Mouse (Mus musculus) megakaryocyte progenitor cell, adult 5-6 weeks (primary cell): ENCODE measurements around the gene Gm21454. TPM values are rescaled to one million over a fixed set of nuclear protein-coding genes. Genes with fewer than 3 reads are reported as not detected.
"Not testable (repeated sequence)": the region's sequence is repeated elsewhere in the genome, so short reads cannot be mapped to it uniquely, and the experiment has no call there.

Experiments used
- ATAC-seq: replicated peaks from 2 replicates; pipeline ENCODE4 v1.8.0; 2016; ENCODE audit warnings: mild to moderate bottlenecking, moderate TSS enrichment, inconsistent platforms; ENCODE audit not compliant: poor library complexity
- total RNA-seq, 2 experiments: library from RNA; stranded (forward) in 1 of 2; stranded (reverse) in 1 of 2; fragments of 157-497, 149-512 nt in 1 of 2; fragments of 200-1000 nt in 1 of 2; gene quantifications; 2 replicates each; pipeline versions ENCODE4 v1.2.3 to v1.2.4; 2015 to 2017

Gene Gm21454
- total RNA-seq (2015) (not detected in 2 replicates), total RNA-seq (2017) (not detected in 2 replicates)

DNA sequence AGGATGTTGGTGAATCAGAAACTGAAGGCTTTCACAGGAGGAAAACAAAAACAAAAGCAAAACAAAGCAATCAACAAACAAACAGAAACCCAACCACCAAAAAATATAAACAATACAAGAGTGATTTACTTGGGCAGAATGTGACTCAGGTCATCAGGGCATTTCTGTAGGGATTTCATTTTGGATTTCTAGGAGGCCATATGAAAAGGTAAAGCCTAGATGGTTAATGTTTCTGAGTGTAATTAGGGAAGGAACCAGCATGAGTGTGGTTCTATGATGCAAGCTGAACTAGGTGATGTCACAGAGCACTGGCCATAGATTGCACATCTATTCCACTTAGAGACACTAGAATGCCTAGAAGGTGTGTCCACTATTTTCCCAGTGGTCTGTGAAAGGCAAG lies at the start of gene Gm21454, which contains the start of gene Gm21440:
Gene Gm21454 (plus strand): TSS at position 352 of the 400 bp plus-strand sequence.
Gene Gm21440 (plus strand): TSS at position 301 of the 400 bp plus-strand sequence.
- not testable (repeated sequence) for ATAC-seq

GRCm38 (mm10) chrY:13223828-13224227 lies 28.4 kb upstream of the Gm21454 start, which contains the start of gene Gm21828:
Gene Gm21828, minus strand, starts transcription at chrY:13223928.
- ATAC-seq, result not testable (repeated sequence)

DNA sequence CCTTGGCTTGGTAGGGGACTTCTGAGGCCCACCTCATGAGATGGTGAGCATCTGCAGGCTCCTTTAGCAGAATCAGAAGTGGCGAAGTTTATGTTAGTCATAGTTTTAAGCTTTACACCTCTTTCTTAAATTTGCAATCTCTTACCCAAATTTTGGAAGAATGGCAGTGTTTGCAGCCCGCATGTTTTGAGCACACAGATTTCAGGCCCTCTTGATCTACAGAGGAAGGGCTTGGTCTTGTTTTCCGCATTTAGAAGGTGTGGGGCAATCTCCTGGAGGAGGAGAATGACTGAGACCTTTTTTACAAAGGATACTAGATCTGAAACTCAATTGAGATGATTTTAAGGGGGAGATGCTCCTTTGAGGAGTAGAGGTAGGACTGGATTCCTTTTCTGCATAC lies 96.7 kb downstream of the Gm21454 start, which contains the start of gene Gm21725:
Gene Gm21725 (minus strand): TSS at position 101 of the 400 bp plus-strand sequence.
- ATAC-seq, result not testable (repeated sequence)

Other genes starting within 250 kb of the Gm21454 start
- not detected in 2 replicates for gene Gm20807, start 209.6 kb upstream of the Gm21454 start, total RNA-seq (2015)
- not detected in 2 replicates for gene Gm20807, start 209.6 kb upstream of the Gm21454 start, total RNA-seq (2017)
- not detected in 2 replicates for gene Gm21891, start 119.0 kb upstream of the Gm21454 start, total RNA-seq (2015)
- gene Gm21891, start 119.0 kb upstream of the Gm21454 start, total RNA-seq (2017), result not detected in 2 replicates
- not detected in 2 replicates for gene Gm21425, start 90.5 kb upstream of the Gm21454 start, total RNA-seq (2015)
- not detected in 2 replicates for gene Gm21425, start 90.5 kb upstream of the Gm21454 start, total RNA-seq (2017)
- gene Gm21828, start 28.5 kb upstream of the Gm21454 start, total RNA-seq (2015), result not detected in 2 replicates
- gene Gm21828, start 28.5 kb upstream of the Gm21454 start, total RNA-seq (2017), result not detected in 2 replicates
- gene Gm21440, start 51 bp upstream of the Gm21454 start, total RNA-seq (2015), result not detected in 2 replicates
- gene Gm21440, start 51 bp upstream of the Gm21454 start, total RNA-seq (2017), result not detected in 2 replicates
- not detected in 2 replicates for gene Gm21725, start 96.6 kb downstream of the Gm21454 start, total RNA-seq (2015)
- gene Gm21725, start 96.6 kb downstream of the Gm21454 start, total RNA-seq (2017), result not detected in 2 replicates
- gene Gm21866, start 213.1 kb downstream of the Gm21454 start, total RNA-seq (2015), result not detected in 2 replicates
- not detected in 2 replicates for gene Gm21866, start 213.1 kb downstream of the Gm21454 start, total RNA-seq (2017)
- not detected in 2 replicates for gene Gm20773, start 241.6 kb downstream of the Gm21454 start, total RNA-seq (2015)
- gene Gm20773, start 241.6 kb downstream of the Gm21454 start, total RNA-seq (2017), result not detected in 2 replicates